Mouse (Mus musculus) testis, postnatal 10 days (tissue): ENCODE results near the gene Reps2.
A peak's percentile ranks its signal among the peaks of the same experiment; 100 is the strongest.

Experiments
- DNase-seq: peaks from one replicate; pipeline ENCODE4 v3.0.0; 2021; ENCODE audit warnings: low spot score

Gene Reps2

DNA sequence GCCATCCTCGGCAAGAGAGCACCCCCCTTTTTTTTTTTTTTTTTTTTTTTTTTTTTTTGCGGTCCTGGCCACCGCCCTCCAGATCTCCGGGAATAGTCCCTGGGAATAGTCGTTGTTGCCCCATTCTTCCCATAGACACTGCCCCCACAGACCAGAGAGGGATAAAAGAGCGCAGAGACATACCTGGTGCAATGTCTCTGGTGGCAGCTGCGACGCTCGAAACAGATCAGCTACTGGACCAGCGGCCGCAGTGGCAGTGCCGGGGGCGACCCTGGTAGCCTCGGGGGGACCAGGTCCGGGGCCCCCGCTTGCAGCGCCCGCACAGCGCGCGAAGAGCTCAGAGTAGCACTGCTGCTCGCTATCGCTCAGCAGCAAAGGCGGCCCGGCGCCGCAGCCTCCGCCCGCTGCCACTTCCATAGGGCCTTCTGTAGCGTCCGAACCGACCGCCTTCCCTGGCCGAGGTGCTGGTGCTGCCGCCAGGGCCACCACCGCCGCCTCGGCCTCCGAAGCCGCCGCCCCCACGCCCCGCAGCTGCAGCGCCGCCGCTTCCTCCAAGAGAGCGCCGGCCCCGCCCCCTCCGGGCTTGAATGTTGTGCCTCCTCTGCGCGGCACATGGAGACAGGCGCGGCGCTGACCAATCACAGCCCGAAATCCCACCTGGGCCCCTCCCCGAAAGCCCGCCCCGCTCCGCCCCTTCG is at the start of gene Reps2:
Gene Reps2 (minus strand): TSS at position 559 of the 698 bp plus-strand sequence.
- DNase-seq = peak; percentile 87

DNA sequence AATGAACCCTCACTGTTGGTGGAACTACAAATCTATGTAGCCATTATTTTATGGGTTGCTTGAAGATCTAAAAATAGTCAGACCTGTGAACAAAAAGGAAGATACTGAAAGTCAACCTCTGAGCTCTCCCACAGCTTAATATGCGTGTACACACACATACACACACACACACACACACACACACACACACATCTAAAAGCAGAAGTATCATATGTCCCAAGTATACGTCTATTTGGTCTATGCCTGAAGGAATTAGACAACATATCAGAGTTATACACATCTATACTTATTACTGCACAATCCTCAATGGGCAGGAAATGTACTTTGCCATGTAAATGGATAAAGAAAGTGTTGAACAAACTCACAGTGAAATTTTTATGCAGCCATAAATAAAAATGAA is 47.8 kb upstream of the Reps2 start:
- DNase-seq = no peak

GRCm38 (mm10) chrX:162685394-162685793 is 41.9 kb upstream of the Reps2 start:
- no peak for DNase-seq

GRCm38 (mm10) chrX:162679506-162679905 is 36.1 kb upstream of the Reps2 start:
- DNase-seq = no peak

DNA sequence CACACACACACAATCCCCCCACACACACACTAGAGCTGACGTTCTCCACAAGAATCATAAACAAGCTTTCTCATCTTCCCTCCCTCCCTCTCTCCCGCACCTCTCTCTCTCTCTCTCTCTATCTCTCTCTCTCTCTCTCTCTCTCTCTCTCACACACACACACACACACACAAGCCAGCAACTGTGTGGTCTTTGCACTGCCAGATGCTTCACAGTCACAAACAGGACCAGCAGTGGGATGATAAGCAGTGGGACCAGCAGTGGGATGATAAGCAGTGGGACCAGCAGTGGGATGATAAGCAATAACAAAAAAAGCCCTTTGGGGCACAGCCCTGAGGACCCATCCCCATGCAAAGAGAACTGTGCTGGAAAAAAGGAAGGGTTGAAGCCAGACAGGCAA is 35.4 kb upstream of the Reps2 start:
- no peak for DNase-seq

- no peak for DNase-seq
These were observed 22.7 kb upstream of the Reps2 start for GRCm38 (mm10) chrX:162666166-162666565.

GRCm38 (mm10) chrX:162660182-162660581 is 16.7 kb upstream of the Reps2 start:
- no peak for DNase-seq

DNA sequence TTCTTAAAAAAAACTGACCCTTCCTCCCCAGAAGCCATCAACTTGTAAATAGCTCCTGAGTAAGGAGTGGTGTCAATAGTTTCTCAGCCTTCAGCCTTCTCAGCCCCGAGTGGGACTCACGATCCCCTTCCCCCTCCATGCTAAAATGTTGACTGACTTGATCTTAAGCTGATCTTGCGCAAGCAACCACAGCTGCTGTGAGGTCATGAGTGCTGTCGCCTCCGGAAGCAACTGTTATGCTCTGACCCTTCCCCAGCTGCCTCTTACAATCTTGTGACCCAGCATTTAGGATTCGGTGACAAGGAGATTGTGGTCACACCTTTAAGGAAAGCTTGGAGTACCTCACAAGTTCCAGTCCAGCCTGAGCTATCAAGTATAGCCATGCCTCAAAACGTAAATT is 10.1 kb upstream of the Reps2 start:
- no peak for DNase-seq

GRCm38 (mm10) chrX:162652445-162652844 is 9.0 kb upstream of the Reps2 start:
- DNase-seq = no peak

- no peak for DNase-seq
These were observed 7.7 kb upstream of the Reps2 start for GRCm38 (mm10) chrX:162651125-162651524.

GRCm38 (mm10) chrX:162643789-162644092 is 292 bp upstream of the Reps2 start:
- DNase-seq = no peak

DNA sequence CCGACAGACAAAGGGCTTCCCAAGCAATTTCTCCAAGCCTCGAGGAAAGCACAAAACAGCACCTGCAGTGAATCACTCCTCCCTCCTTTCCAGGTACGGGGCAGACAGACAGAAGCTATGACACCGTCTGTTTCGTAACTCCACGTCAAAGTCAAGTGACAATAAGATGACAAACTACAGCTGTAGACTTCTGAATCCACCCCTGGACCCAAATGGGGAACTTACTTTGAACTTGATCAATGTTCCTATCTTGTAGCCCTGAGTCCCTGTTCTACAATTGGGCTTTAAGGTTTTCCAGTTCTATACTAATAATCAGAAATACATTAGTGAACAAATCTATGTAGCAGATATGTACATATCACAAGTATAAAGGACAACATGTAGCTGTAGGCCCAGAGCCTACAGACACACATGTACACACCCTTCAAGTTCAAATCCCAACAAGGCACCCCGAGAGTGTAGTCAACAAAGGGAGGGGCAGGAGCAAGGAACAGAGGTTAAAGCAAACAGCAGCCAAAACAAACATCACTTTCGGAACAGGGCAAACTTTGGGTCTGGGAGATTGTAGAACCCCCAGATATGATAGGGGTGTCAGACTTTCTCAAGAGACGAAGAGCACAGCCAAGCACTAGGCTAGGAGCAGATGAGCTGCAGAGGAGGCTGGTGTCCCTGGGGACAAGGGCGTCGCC is 903 bp downstream of the Reps2 start:
- DNase-seq = no peak

DNA sequence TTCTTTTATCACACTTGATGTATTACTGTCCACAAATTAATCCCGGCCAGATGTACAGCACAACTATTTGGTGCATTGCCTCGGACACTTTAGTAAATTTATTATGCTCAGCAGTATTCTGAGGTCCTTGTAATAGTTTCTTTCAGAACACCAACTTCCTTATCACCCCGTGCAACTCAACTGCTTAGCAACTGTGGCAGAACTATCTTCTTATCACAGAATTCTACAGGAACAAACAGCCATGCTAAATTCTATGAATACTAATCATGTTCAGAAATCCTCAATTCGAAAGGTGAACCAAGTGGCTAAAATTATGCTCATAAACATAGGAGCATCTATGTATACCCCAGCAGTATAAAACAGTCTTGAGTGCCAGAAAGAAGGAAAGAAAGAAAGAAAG is 1.7 kb downstream of the Reps2 start:
- DNase-seq = no peak

GRCm38 (mm10) chrX:162635159-162635558 is 8.3 kb downstream of the Reps2 start:
- no peak for DNase-seq

- no peak for DNase-seq
These were observed 21.4 kb downstream of the Reps2 start for GRCm38 (mm10) chrX:162622091-162622437.

- no peak for DNase-seq
These were observed 22.0 kb downstream of the Reps2 start for GRCm38 (mm10) chrX:162621194-162622090.

DNA sequence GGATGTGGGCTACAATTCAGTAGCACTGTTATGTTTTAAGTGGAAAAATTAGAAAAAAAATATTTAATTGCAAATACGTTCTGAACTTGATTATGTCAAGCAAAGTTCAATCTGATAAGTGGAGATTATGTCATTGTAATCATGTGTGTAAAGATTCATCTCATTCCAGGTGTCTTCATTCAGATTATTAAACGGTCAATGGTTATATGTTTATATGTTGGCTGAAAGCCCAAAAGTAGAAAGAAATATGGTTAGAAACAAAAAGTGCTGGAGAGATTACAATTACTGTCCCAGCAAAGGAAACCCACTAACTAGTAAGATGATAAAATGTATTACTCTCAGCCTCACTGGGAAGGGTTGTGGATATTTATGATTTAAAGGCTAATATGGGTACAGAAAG is 23.7 kb downstream of the Reps2 start:
- DNase-seq = no peak

DNA sequence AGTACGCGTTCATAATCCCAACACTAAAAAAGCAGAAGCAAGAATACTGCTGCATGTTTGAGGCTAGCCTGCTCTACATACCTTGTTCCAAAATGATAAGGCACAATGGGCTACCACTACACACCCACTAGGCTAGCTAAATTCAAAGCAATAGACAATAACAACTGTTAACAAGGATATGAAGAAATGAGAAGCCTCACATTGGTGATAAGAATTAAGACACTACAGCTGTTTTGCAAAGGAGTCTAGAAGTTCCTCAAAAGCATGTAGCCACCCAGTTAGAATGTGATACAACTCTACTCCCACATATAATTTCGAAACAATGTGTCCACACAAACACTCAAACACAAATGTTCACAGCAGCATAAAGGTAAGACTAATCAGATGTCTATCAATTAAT is 24.9 kb downstream of the Reps2 start:
- DNase-seq = no peak

- no peak for DNase-seq
These were observed 37.3 kb downstream of the Reps2 start for GRCm38 (mm10) chrX:162606113-162606512.

DNA sequence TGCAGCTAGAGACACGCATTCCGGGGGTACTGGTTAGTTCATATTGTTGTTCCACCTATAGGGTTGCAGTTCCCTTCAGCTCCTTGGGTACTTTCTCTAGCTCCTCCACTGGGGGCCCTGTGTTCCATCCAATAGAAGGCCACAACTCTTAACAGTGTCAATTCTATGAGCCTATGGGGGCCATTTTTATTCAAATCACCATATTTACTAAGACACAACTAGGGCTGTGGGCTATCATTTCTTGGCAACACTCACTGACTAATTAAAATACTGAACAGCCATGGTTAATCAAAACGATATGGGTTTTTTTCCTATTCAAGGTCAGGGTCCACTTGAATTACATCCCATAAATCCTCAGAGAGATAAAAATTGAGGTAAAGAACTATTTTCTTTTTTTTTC is 43.8 kb downstream of the Reps2 start:
- DNase-seq = no peak

DNA sequence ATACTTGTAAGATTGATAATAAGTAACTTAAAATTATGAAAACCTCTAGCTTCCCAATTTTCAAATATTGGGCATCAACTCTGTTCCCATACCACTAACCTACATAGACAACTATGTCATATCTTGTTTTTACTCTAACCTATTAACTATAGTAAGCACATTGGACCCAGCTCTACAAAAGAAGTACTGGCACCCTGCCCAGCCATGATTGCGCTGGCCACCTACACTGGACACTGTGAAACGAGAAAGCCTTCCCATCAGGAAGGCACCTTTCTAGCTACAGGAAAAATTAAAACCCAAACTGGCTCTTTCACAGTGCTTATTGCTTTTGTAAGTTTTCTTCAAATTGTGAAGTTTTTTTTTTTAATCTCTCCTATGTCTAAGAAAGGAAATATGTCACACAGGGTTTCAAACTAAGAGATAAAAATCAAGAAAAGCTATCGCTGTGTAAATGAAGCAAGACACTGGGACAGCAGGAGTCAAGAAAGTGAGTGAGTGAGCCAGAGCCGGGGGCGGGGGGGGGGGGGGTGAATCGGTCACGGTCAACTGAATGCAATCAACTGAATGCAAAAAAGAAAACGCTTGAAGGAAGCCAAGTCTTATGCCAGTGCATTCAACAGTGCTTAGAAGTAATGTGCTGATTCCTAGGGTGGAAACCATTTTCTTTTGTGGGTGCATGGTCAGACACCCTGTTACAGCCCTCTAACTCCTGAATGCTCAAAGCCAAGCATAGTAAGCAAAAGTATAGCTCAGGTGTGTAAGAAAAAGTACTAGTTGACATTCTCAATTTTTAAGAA is 52.2 kb downstream of the Reps2 start:
- DNase-seq = peak; percentile 42

- no peak for DNase-seq
These were observed 53.2 kb downstream of the Reps2 start for GRCm38 (mm10) chrX:162590145-162590790.
